Mouse (Mus musculus) ES-E14 (cell line): Measurements from ENCODE around the gene Naxd. TPM values are rescaled to one million over a fixed set of nuclear protein-coding genes. Genes with fewer than 3 reads are reported as not detected.

Experiments
- DNase-seq: peaks from one replicate; pipeline ENCODE4 v3.0.0-alpha.2; 2013; ENCODE audit warnings: low read depth, low spot score
- H3K27ac ChIP-seq: 2 replicates; pipeline ENCODE4 v1.5.1; 2012; ENCODE audit warnings: low read depth, mild to moderate bottlenecking, low read length, moderate library complexity, mixed read lengths; ENCODE audit not compliant: poor library complexity, insufficient read depth, severe bottlenecking
- H3K36me3 ChIP-seq: 2 replicates; pipeline ENCODE4 v1.6.1; 2012; ENCODE audit warnings: mild to moderate bottlenecking, low read length, moderate library complexity, mixed read lengths; ENCODE audit not compliant: control insufficient read depth, poor library complexity, insufficient read depth, severe bottlenecking
- H3K4me1 ChIP-seq, 2 experiments: fragments of 150-350 bp in 1 of 2; sonication (generic) in 1 of 2; 2 replicates each; pipeline ENCODE4 v1.6.1; 2012; ENCODE audit warnings: low read length in 2 of 2, mild to moderate bottlenecking in 1 of 2, mixed read lengths in 1 of 2; ENCODE audit not compliant: control insufficient read depth in 2 of 2, insufficient read depth in 2 of 2, poor library complexity in 1 of 2
- H3K4me3 ChIP-seq, 2 experiments: fragments of 150-350 bp in 1 of 2; sonication (generic) in 1 of 2; 2 replicates each; pipeline ENCODE4 v1.5.1; 2012; ENCODE audit warnings: low read length in 2 of 2, low read depth in 1 of 2, mild to moderate bottlenecking in 1 of 2, mixed read lengths in 1 of 2; ENCODE audit not compliant: insufficient read depth in 1 of 2, poor library complexity in 1 of 2, severe bottlenecking in 1 of 2
- H3K9ac ChIP-seq: 2 replicates; pipeline ENCODE4 v1.6.1; 2012; ENCODE audit warnings: low read depth, mild to moderate bottlenecking, low read length, mixed read lengths; ENCODE audit not compliant: poor library complexity, insufficient read depth, severe bottlenecking
- H3K9me3 ChIP-seq: fragments of 150-350 bp; sonication (generic); 2 replicates; pipeline ENCODE4 v1.6.1; 2012; ENCODE audit warnings: low read depth, mild to moderate bottlenecking, low read length; ENCODE audit not compliant: control insufficient read depth, insufficient read depth
- CHD2 ChIP-seq: IDR thresholded peaks from 2 replicates; pipeline ENCODE4 v1.6.1; 2014; ENCODE audit warnings: mild to moderate bottlenecking, low read depth, low read length, inconsistent platforms
- HCFC1 ChIP-seq: IDR thresholded peaks from 2 replicates; pipeline ENCODE4 v1.6.1; 2012; ENCODE audit warnings: low read length, inconsistent platforms, borderline replicate concordance; ENCODE audit not compliant: insufficient read depth
- MAFK ChIP-seq: IDR thresholded peaks from 2 replicates; pipeline ENCODE4 v1.6.1; 2014; ENCODE audit warnings: mild to moderate bottlenecking, low read depth, low read length, inconsistent platforms; ENCODE audit not compliant: insufficient read depth
- ZC3H11A ChIP-seq: IDR thresholded peaks from 2 replicates; pipeline ENCODE4 v1.6.1; 2012; ENCODE audit warnings: low read depth, mild to moderate bottlenecking, inconsistent platforms, low read length, borderline replicate concordance
- ZNF384 ChIP-seq: IDR thresholded peaks from 2 replicates; pipeline ENCODE4 v1.6.1; 2012; ENCODE audit warnings: low read depth, low read length, inconsistent platforms
- in situ Hi-C, 2 experiments: fragments of 600-800 bp; cut with MboI; formaldehyde crosslinking; loops; one replicate each; pipeline ENCODE4 v1.15.1; 2025; ENCODE audit warnings: low sequenced_read_pairs in 2 of 2, inconsistent platforms in 1 of 2; ENCODE audit not compliant: unreplicated experiment in 2 of 2
- total RNA-seq: library from RNA; depleted of rRNA; stranded (reverse); fragments of 300-350 nt; gene quantifications from 2 replicates; pipeline ENCODE4 v1.2.3, GENCODE M21; 2012

The Naxd gene
- total RNA-seq, 1 experiment: 42.7 TPM

GRCm38 (mm10) chr8:11503476-11504232 lies 6.3 kb downstream of the Naxd start:
- Histone ChIP-seq H3K27ac (no peak overlapping the region), H3K9me3 (no peaks in the 10 kb centered on the region), H3K36me3 (peaks cover 34% of the 10 kb centered on the region), H3K9ac (no peak overlapping the region), H3K4me1 (peaks cover 0 to 2% of the 10 kb centered on the region in 2 experiments; a peak in 1 of 4 replicates), H3K4me3 (no peak overlapping the region)
- in situ Hi-C loops: no loop called here
- no peak for TF ChIP-seq MAFK
- TF ChIP-seq ZC3H11A: no peak
- no peak for TF ChIP-seq ZNF384
- TF ChIP-seq HCFC1: no peak
- no peak for TF ChIP-seq CHD2
- no peak for DNase-seq

DNA sequence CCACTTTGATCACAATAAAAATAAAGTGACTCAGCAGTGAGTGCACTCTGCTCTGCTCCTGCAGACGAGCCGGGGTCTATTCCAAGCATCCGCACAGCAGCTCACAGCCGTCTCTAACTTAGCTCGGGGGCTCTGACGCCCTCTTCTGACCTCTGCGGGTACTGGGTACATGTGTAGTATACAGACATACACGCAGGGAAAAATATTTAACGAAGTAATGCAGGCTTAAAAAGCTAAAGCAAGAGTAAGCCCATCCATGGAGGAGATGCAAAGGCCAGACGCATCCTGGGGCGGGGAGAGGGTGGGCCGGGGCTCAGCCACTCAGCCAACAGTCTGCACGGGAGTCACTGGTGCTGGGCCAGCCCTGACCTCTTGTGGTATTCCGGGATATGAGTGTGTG lies 8.8 kb downstream of the Naxd start:
- no peak for TF ChIP-seq ZNF384
- no peak for TF ChIP-seq ZC3H11A
- no peak for TF ChIP-seq MAFK
- no peak for TF ChIP-seq CHD2
- no peak for TF ChIP-seq HCFC1
- no peak overlapping the region for H3K27ac ChIP-seq
- H3K9ac ChIP-seq: no peak overlapping the region
- H3K9me3 ChIP-seq: no peaks in the 10 kb centered on the region
- in situ Hi-C loops: no loop called here
- peaks cover 54% of the 10 kb centered on the region for H3K36me3 ChIP-seq
- no peak overlapping the region for H3K4me3 ChIP-seq
- DNase-seq: no peak
- no peaks in the 10 kb centered on the region for H3K4me1 ChIP-seq

DNA sequence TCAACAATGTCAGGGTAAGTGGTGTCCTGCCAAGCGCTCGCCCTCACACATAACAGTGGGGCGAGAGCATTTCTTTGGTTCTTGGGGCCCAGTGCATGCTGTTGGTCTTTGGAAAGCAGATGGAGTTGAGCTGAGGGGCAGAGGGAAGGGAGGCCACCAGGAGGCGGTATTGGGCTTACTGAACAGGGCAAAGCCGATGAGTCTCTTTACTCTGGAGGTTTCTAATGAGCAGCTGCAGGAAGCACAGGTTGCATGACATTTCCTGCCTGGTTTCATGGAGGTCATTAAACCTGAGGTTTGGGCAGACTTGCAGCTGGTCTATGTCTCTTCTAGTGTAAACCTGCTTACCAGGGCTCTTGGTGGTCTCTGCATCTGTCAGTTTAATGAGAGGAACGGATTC lies 9.5 kb downstream of the Naxd start:
- H3K4me1 ChIP-seq: no peaks in the 10 kb centered on the region
- H3K36me3 ChIP-seq: peaks cover 59% of the 10 kb centered on the region
- no peak overlapping the region for H3K27ac ChIP-seq

DNA sequence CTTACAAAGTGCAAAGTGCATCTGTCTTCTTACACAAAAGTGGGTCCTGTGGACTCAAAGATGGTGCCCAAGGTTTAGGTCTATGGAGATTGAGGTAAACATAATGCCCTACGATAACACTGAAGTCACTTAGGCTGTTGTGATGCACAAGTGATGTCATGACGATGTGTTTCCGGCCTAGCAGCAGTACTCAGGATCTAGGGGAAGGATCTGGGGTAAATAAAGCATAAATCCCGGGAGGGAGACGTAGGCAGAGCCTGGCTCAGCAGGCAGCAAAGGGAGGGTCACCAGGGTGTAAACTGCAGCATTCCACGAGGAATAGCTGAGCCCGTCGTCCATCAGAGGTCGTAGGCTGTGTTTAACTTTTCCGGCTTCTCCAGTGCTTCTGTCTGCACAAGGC lies 11.6 kb downstream of the Naxd start:
- in situ Hi-C loops: no loop called here
- no peak for TF ChIP-seq ZNF384
- TF ChIP-seq CHD2: no peak
- no peak for TF ChIP-seq MAFK
- no peak for TF ChIP-seq ZC3H11A
- TF ChIP-seq HCFC1: no peak
- DNase-seq: no peak
- peaks cover 0 to 3% of the 10 kb centered on the region in 2 experiments; a peak in 2 of 4 replicates for H3K4me1 ChIP-seq
- no peak overlapping the region for H3K27ac ChIP-seq
- peaks cover 73% of the 10 kb centered on the region for H3K36me3 ChIP-seq
- no peak overlapping the region for H3K9ac ChIP-seq
- H3K4me3 ChIP-seq: no peak overlapping the region
- no peaks in the 10 kb centered on the region for H3K9me3 ChIP-seq

More for the DNA sequence above, 9.5 kb downstream of the Naxd start:
- Histone ChIP-seq H3K4me3 (no peak overlapping the region), H3K9ac (no peak overlapping the region), H3K9me3 (no peaks in the 10 kb centered on the region)
- TF ChIP-seq ZC3H11A (no peak), ZNF384 (no peak), MAFK (no peak), CHD2 (no peak), HCFC1 (no peak)
- DNase-seq: no peak
- in situ Hi-C loops: no loop called here

- Histone ChIP-seq H3K4me3 (no peak overlapping the region), H3K4me1 (peaks cover 0 to 3% of the 10 kb centered on the region in 2 experiments; a peak in 2 of 4 replicates), H3K9ac (no peak overlapping the region), H3K36me3 (peaks cover 66% of the 10 kb centered on the region), H3K27ac (no peak overlapping the region), H3K9me3 (no peaks in the 10 kb centered on the region)
- in situ Hi-C loops: no loop called here
- TF ChIP-seq CHD2: no peak
- TF ChIP-seq ZC3H11A: no peak
- TF ChIP-seq MAFK: no peak
- no peak for TF ChIP-seq ZNF384
- no peak for TF ChIP-seq HCFC1
- DNase-seq: no peak
These were observed 13.7 kb downstream of the Naxd start for GRCm38 (mm10) chr8:11510971-11511370.
